7 mouse cellular contexts compared by ENCODE assay signal in genomic region chr11:48787455-48788211, GRCm38 (mm10). TPM values are rescaled to one million over a fixed set of nuclear protein-coding genes. Genes with fewer than 3 reads are reported as not detected.
DNase-seq lines count a peak whose midpoint lies in the region; ATAC-seq and TF ChIP-seq lines count a peak whose summit lies in the region.

No protein-coding gene starts in this region.

- peak overlapping the region; percentile 65 for H3K9ac ChIP-seq in CH12.LX (ENCODE audit: insufficient read depth, low read depth)
- 0 out of 2 replicates have a peak overlapping the region, but pooled peaks have one; percentile 47 for H3K9ac ChIP-seq in forebrain, postnatal 0 days
- H3K9ac ChIP-seq in intestine, embryonic 14.5 days (ENCODE audit: low read length), result no peak overlapping the region
- H3K9ac ChIP-seq in neural tube, embryonic 15.5 days (replicated peaks), result 0 out of 2 replicates have a peak overlapping the region, but pooled peaks have one; percentile 45

- TF ChIP-seq CTCF in CH12.LX (conservative IDR thresholded peaks at IDR 0.05 in 1 of 2, IDR thresholded peaks at IDR 0.05 in 1 of 2; ENCODE audit: low read depth in 2 of 2, low read length in 2 of 2), result no peak
- TF ChIP-seq CTCF in forebrain, postnatal 0 days (IDR thresholded peaks at IDR 0.05; ENCODE audit: low read depth), result no peak

- TF ChIP-seq POLR2A in CH12.LX (IDR thresholded peaks at IDR 0.05; ENCODE audit: low read depth, low read length), result peak; percentile 47

- peak; percentile 82 for TF ChIP-seq EP300 in CH12.LX (IDR thresholded peaks at IDR 0.05; ENCODE audit: low read length)

- no peaks in the 10 kb centered on the region for H3K27me3 ChIP-seq in CH12.LX (replicated peaks)
- H3K27me3 ChIP-seq in forebrain, postnatal 0 days (ENCODE audit: insufficient read depth, low read length), result no peaks in the 10 kb centered on the region
- no peaks in the 10 kb centered on the region for H3K27me3 ChIP-seq in intestine, embryonic 14.5 days (replicated peaks; ENCODE audit: control insufficient read depth, insufficient read depth, low read length)
- H3K27me3 ChIP-seq in neural tube, embryonic 15.5 days (replicated peaks), result no peaks in the 10 kb centered on the region

- 49% methylated on average over 10 of the region's 10 CpGs for whole genome bisulfite sequencing in forebrain, postnatal 0 days
- WGBS in intestine, embryonic 14.5 days, result 46% methylated on average over 10 of the region's 10 CpGs
- WGBS in neural tube, embryonic 15.5 days, result 45% methylated on average over 10 of the region's 10 CpGs

- DNase-seq in CH12.LX (ENCODE audit: extremely low read depth), result peak; percentile 99
- DNase-seq in Muller cell, postnatal 12 days (ENCODE audit: inconsistent ontology term), result peak; percentile 27
- peak; percentile 47 for DNase-seq in forebrain, postnatal 0 days
- no peak for DNase-seq in intestine, embryonic 14.5 days (ENCODE audit: low spot score)
- peak; percentile 73 to 78 for DNase-seq in lung, adult 18-20 months
- DNase-seq in frontal cortex, postnatal 10 days (ENCODE audit: low spot score in 2 of 2), result no peak

- peak overlapping the region; percentile 92 for H3K4me2 ChIP-seq in CH12.LX (ENCODE audit: insufficient read depth, low read depth, poor library complexity, severe bottlenecking)
- H3K4me2 ChIP-seq in forebrain, postnatal 0 days (ENCODE audit: low read depth), result peak overlapping the region; percentile 51
- H3K4me2 ChIP-seq in intestine, embryonic 14.5 days (ENCODE audit: low read length), result peak overlapping the region; percentile 59
- peak overlapping the region; percentile 65 for H3K4me2 ChIP-seq in neural tube, embryonic 15.5 days

- no peak for TF ChIP-seq RAD21 in CH12.LX (IDR thresholded peaks at IDR 0.05; ENCODE audit: low read depth, low read length)

- no peaks in the 10 kb centered on the region for H3K79me2 ChIP-seq in CH12.LX (replicated peaks; ENCODE audit: control insufficient read depth, extremely low read depth, insufficient read depth, poor library complexity, severe bottlenecking)

- peak overlapping the region; percentile 44 to 54 (median 45) for H3K4me3 ChIP-seq in CH12.LX (replicated peaks in 1 of 3; ENCODE audit: low read depth in 2 of 3, low read length in 2 of 3, poor library complexity in 1 of 3)
- peak overlapping the region; percentile 41 for H3K4me3 ChIP-seq in forebrain, postnatal 0 days (ENCODE audit: low read depth, low read length)
- H3K4me3 ChIP-seq in intestine, embryonic 14.5 days (ENCODE audit: low read depth, low read length), result peak overlapping the region; percentile 33; the same call in 1 of the 2 replicates
- H3K4me3 ChIP-seq in neural tube, embryonic 15.5 days (replicated peaks), result peak overlapping the region; percentile 41

- in situ Hi-C loops in CH12.LX (cut with MboI; ENCODE audit: low pct_ligation_motif_present, low pct_unique_long_range_greater_than_20kb, low sequenced_read_pairs), result loop anchor here (5.0 to 10.0 kb wide), 2 partner anchors 70 to 477 kb away; no protein-coding TSS in a partner anchor

- H3K27ac ChIP-seq in CH12.LX (ENCODE audit: insufficient read depth, low read depth), result peak overlapping the region; percentile 29
- no peak overlapping the region; the same call in 1 of the 2 replicates for H3K27ac ChIP-seq in forebrain, postnatal 0 days (ENCODE audit: low read depth, low read length)
- H3K27ac ChIP-seq in intestine, embryonic 14.5 days (ENCODE audit: low read depth), result no peak overlapping the region
- H3K27ac ChIP-seq in neural tube, embryonic 15.5 days (replicated peaks), result peak overlapping the region; percentile 42; the same call in 1 of the 2 replicates

- peak; percentile 71 for ATAC-seq in forebrain, postnatal 0 days
- peak; percentile 58; the same call in 1 of the 2 replicates for ATAC-seq in intestine, embryonic 14.5 days (replicated peaks; ENCODE audit: low FRiP score, low TSS enrichment, low read depth)
- peak; percentile 71; the same call in 1 of the 2 replicates for ATAC-seq in neural tube, embryonic 15.5 days (ENCODE audit: low FRiP score)

- H3K36me3 ChIP-seq in CH12.LX (replicated peaks in 1 of 2; ENCODE audit: control insufficient read depth in 1 of 2, insufficient read depth in 1 of 2, low read length in 1 of 2), result peaks cover 0 to 5% of the 10 kb centered on the region in 2 experiments
- H3K36me3 ChIP-seq in forebrain, postnatal 0 days (ENCODE audit: insufficient read depth), result no peaks in the 10 kb centered on the region
- no peaks in the 10 kb centered on the region for H3K36me3 ChIP-seq in intestine, embryonic 14.5 days (ENCODE audit: control insufficient read depth, insufficient read depth, low read length)
- H3K36me3 ChIP-seq in neural tube, embryonic 15.5 days, result no peaks in the 10 kb centered on the region

- H3K9me3 ChIP-seq in CH12.LX (replicated peaks; ENCODE audit: low read length), result no peaks in the 10 kb centered on the region
- no peaks in the 10 kb centered on the region for H3K9me3 ChIP-seq in forebrain, postnatal 0 days (ENCODE audit: low read length)
- no peaks in the 10 kb centered on the region for H3K9me3 ChIP-seq in intestine, embryonic 14.5 days (ENCODE audit: control insufficient read depth, low read length)
- no peaks in the 10 kb centered on the region for H3K9me3 ChIP-seq in neural tube, embryonic 15.5 days (replicated peaks)

- H3K4me1 ChIP-seq in CH12.LX (ENCODE audit: control insufficient read depth in 1 of 2, insufficient read depth in 2 of 2), result peaks cover 4 to 23% of the 10 kb centered on the region in 2 experiments
- H3K4me1 ChIP-seq in forebrain, postnatal 0 days (ENCODE audit: insufficient read depth), result no peaks in the 10 kb centered on the region
- peaks cover 4% of the 10 kb centered on the region; the same call in 1 of the 2 replicates for H3K4me1 ChIP-seq in intestine, embryonic 14.5 days (replicated peaks; ENCODE audit: control insufficient read depth, insufficient read depth, low read length)
- peaks cover 14% of the 10 kb centered on the region; the same call in 1 of the 2 replicates for H3K4me1 ChIP-seq in neural tube, embryonic 15.5 days

- dilution Hi-C loops in CH12.LX (cut with MboI; ENCODE audit: extremely low pct_ligation_motif_present, extremely low pct_unique_long_range_greater_than_20kb, low sequenced_read_pairs), result no loop called here

TF ChIP-seq in CH12.LX, 34 proteins besides CTCF, POLR2A, EP300 and RAD21 (continues in another document):
- no peak for TF ChIP-seq CHD1 (IDR thresholded peaks at IDR 0.05; ENCODE audit: low read depth, low read length)
- TF ChIP-seq HCFC1 (IDR thresholded peaks at IDR 0.05; ENCODE audit: low read depth, low read length), result peak; percentile 78
- peak; percentile 74 for TF ChIP-seq NELFE (IDR thresholded peaks at IDR 0.05; ENCODE audit: low read depth, low read length)
- peak; percentile 75 for TF ChIP-seq USF2 (conservative IDR thresholded peaks at IDR 0.05; ENCODE audit: low read depth, low read length)
- no peak for TF ChIP-seq GABPA (IDR thresholded peaks at IDR 0.05; ENCODE audit: insufficient replicate concordance, low read depth, low read length)
- peak; percentile 91 for TF ChIP-seq MAZ (IDR thresholded peaks at IDR 0.05; ENCODE audit: low read depth, low read length)
- peak; percentile 33; the same call in 1 of the 2 replicates for TF ChIP-seq NRF1 (IDR thresholded peaks at IDR 0.05; ENCODE audit: low read depth, low read length)
- peak; percentile 56 for TF ChIP-seq ZMIZ1 (IDR thresholded peaks at IDR 0.05; ENCODE audit: low read depth, low read length)
- TF ChIP-seq TCF12 (IDR thresholded peaks at IDR 0.05; ENCODE audit: low read depth, low read length), result peak; percentile 93
- TF ChIP-seq KAT2A (IDR thresholded peaks at IDR 0.05; ENCODE audit: insufficient replicate concordance, low read length), result no peak
- peak; percentile 85 for TF ChIP-seq MEF2A (IDR thresholded peaks at IDR 0.05; ENCODE audit: borderline replicate concordance, low read depth, low read length)
- peak; percentile 95 for TF ChIP-seq SIN3A (IDR thresholded peaks at IDR 0.05; ENCODE audit: low read length)

RNA-seq across cellular contexts. Expression of gene Rack1, which starts 12.5 kb away (rescaled TPM):
- total RNA-seq in CH12.LX (2012; rRNA removed) (5,582 and 6,330 TPM in 2 replicates), CH12.LX (2014; rRNA removed) (4,885 and 5,265 TPM in 2 replicates)
- 3,744 and 4,313 TPM in 2 replicates for polyA plus RNA-seq in CH12.LX (2012; ENCODE audit: insufficient read length, low read depth)
- total RNA-seq in forebrain, postnatal 0 days (2014; rRNA removed), result 1,021 and 1,323 TPM in 2 replicates
- 368 and 466 TPM in 2 replicates for polyA plus RNA-seq in forebrain, postnatal 0 days (2015; fragmentation: Nextera tagmentation; extraction: Ambion mirVana)
- polyA plus RNA-seq in intestine, embryonic 14.5 days (2014; fragmentation: Nextera tagmentation; extraction: Ambion mirVana), result 1,049 and 1,145 TPM in 2 replicates
- 351 and 459 TPM in 2 replicates for polyA plus RNA-seq in neural tube, embryonic 15.5 days (2015; fragmentation: Nextera tagmentation; extraction: Ambion mirVana)

RNA-seq across cellular contexts. Expression of gene Trim41, which starts 29.5 kb away (rescaled TPM):
- total RNA-seq in CH12.LX (2012; rRNA removed) (30.2 and 36.0 TPM in 2 replicates), CH12.LX (2014; rRNA removed) (18.8 and 20.9 TPM in 2 replicates)
- 51.6 and 63.7 TPM in 2 replicates for polyA plus RNA-seq in CH12.LX (2012; ENCODE audit: insufficient read length, low read depth)
- 42.2 and 47.1 TPM in 2 replicates for total RNA-seq in forebrain, postnatal 0 days (2014; rRNA removed)
- 4.4 TPM in 2 replicates for polyA plus RNA-seq in forebrain, postnatal 0 days (2015; fragmentation: Nextera tagmentation; extraction: Ambion mirVana)
- 5.0 and 6.2 TPM in 2 replicates for polyA plus RNA-seq in intestine, embryonic 14.5 days (2014; fragmentation: Nextera tagmentation; extraction: Ambion mirVana)
- polyA plus RNA-seq in neural tube, embryonic 15.5 days (2015; fragmentation: Nextera tagmentation; extraction: Ambion mirVana), result 6.4 and 7.3 TPM in 2 replicates

RNA-seq across cellular contexts. Expression of gene Trim7, which starts 38.3 kb away (rescaled TPM):
- total RNA-seq in CH12.LX (2012; rRNA removed) (20.8 and 34.6 TPM in 2 replicates), CH12.LX (2014; rRNA removed) (9.2 and 9.5 TPM in 2 replicates)
- polyA plus RNA-seq in CH12.LX (2012; ENCODE audit: insufficient read length, low read depth), result 11.6 and 15.1 TPM in 2 replicates
- total RNA-seq in forebrain, postnatal 0 days (2014; rRNA removed), result 5.6 and 9.5 TPM in 2 replicates
- 1.9 and 2.5 TPM in 2 replicates for polyA plus RNA-seq in forebrain, postnatal 0 days (2015; fragmentation: Nextera tagmentation; extraction: Ambion mirVana)
- polyA plus RNA-seq in intestine, embryonic 14.5 days (2014; fragmentation: Nextera tagmentation; extraction: Ambion mirVana), result 1.4 and 1.5 TPM in 2 replicates
- polyA plus RNA-seq in neural tube, embryonic 15.5 days (2015; fragmentation: Nextera tagmentation; extraction: Ambion mirVana), result 2.1 and 2.6 TPM in 2 replicates

RNA-seq across cellular contexts. Expression of gene Gm12184, which starts 38.8 kb away (rescaled TPM):
- 6.8 and 7.1 TPM in 2 replicates for total RNA-seq in CH12.LX (2012; rRNA removed)
- 51.6 and 61.0 TPM in 2 replicates for total RNA-seq in CH12.LX (2014; rRNA removed)
- polyA plus RNA-seq in CH12.LX (2012; ENCODE audit: insufficient read length, low read depth), result 5.6 and 17.1 TPM in 2 replicates
- 8.0 and 9.3 TPM in 2 replicates for total RNA-seq in forebrain, postnatal 0 days (2014; rRNA removed)
- polyA plus RNA-seq in forebrain, postnatal 0 days (2015; fragmentation: Nextera tagmentation; extraction: Ambion mirVana), result 3.7 and 5.0 TPM in 2 replicates
- polyA plus RNA-seq in intestine, embryonic 14.5 days (2014; fragmentation: Nextera tagmentation; extraction: Ambion mirVana), result 3.9 and 4.1 TPM in 2 replicates
- polyA plus RNA-seq in neural tube, embryonic 15.5 days (2015; fragmentation: Nextera tagmentation; extraction: Ambion mirVana), result 2.9 and 3.3 TPM in 2 replicates

Comparison
In these comparisons a context has a peak if more than half of its experiments do, and no peak if none do; other contexts are left out.
1. DNase-seq: peak in CH12.LX (single experiment), Muller cell, postnatal 12 days (single experiment), forebrain, postnatal 0 days (single experiment) and lung, adult 18-20 months (2 of 2); none in intestine, embryonic 14.5 days (single experiment) and frontal cortex, postnatal 10 days (0 of 2).
2. H3K27ac ChIP-seq: peak in CH12.LX (single experiment) and neural tube, embryonic 15.5 days (single experiment); none in forebrain, postnatal 0 days (single experiment) and intestine, embryonic 14.5 days (single experiment).
3. Peak in every context shown above with its lines, with median percentiles within 50 percentile points of each other: H3K4me2 ChIP-seq, H3K4me3 ChIP-seq and ATAC-seq.